19 mouse cellular contexts compared by ENCODE assay signal in genomic region chr8:105241016-105241415, GRCm38 (mm10). TPM values are rescaled to one million over a fixed set of nuclear protein-coding genes. Genes with fewer than 3 reads are reported as not detected.
"Had no signal": no experiment of that assay in that cellular context is flagged by ENCODE, and none has a peak within 500 bp of the region (broad histone marks: within the 10 kb centered on the region; RNA-seq: fewer than 3 reads in every experiment).

No protein-coding gene starts in this region.

- DNase-seq: retina, postnatal 1 day; right cerebral cortex, adult 18-20 months; right cerebral cortex, postnatal 14 days; right cerebral cortex, postnatal 25 days; right cerebral cortex, postnatal 4 days; spleen, adult 18-20 months; thymus, adult 18-20 months; thymus, adult 2 months; thymus, postnatal 14 days; thymus, postnatal 25 days; thymus, postnatal 36 days; thymus, postnatal 4 days had no signal

- H3K27me3 ChIP-seq: neural tube, embryonic 13.5 days; neural tube, embryonic 15.5 days; stomach, embryonic 15.5 days had no signal

- H3K4me3 ChIP-seq: neural tube, embryonic 13.5 days; neural tube, embryonic 15.5 days; stomach, embryonic 15.5 days had no signal

- H3K4me1 ChIP-seq: neural tube, embryonic 13.5 days; neural tube, embryonic 15.5 days; stomach, embryonic 15.5 days had no signal

- H3K9ac ChIP-seq: neural tube, embryonic 13.5 days; neural tube, embryonic 15.5 days; stomach, embryonic 15.5 days had no signal

- H3K4me2 ChIP-seq: neural tube, embryonic 13.5 days; neural tube, embryonic 15.5 days; stomach, embryonic 15.5 days had no signal

- H3K9me3 ChIP-seq: neural tube, embryonic 13.5 days; neural tube, embryonic 15.5 days; stomach, embryonic 15.5 days had no signal

- H3K27ac ChIP-seq: neural tube, embryonic 13.5 days; neural tube, embryonic 15.5 days; stomach, embryonic 15.5 days; stomach, postnatal 0 days had no signal

RNA-seq across cellular contexts. Expression of gene Hsf4, which starts 28.6 kb away (rescaled TPM):
- polyA plus RNA-seq: stomach, embryonic 14.5 days; stomach, embryonic 16.5 days; thymus, postnatal 0 days had no signal
